Mouse (Mus musculus) liver, embryonic 18 days (tissue): Measurements from ENCODE around the gene Cep295nl. TPM values are rescaled to one million over a fixed set of nuclear protein-coding genes. Genes with fewer than 3 reads are reported as not detected.

Experiments
- polyA plus RNA-seq: library from polyadenylated mRNA; depleted of rRNA; stranded (reverse); fragments of >200 nt; gene quantifications from 2 replicates; pipeline ENCODE4 v1.2.3, GENCODE M21; 2012; rRNA removed

Cep295nl gene
- 0.02 TPM in 2 replicates for polyA plus RNA-seq

DNA sequence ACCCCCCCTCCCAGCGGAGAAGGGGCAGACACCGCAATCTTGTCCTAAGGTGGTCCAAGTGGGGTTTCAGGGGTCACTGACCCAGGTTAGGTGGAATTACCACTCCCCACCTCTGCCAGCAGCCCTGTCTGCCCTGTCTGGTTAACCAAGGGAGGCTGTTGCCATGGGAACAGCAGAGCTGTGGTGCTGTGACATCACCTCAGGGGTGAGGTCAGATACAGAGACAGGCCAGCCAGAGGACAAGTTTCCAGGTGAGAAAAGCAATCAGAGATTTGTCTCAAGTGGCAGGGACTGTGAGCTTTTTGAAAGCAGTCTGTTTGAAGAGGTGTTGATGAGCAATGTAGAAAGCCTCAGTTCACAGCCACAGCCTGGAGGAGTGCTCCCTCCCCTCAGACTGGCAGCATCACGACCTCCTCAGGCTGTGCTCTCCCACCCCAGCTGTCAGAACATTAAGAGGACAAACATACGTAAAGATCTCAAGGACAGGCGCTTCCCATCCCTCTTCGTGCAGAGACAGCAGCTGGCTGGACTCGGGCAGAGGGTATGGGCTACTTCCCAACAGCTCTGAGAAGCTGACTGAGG, at the start of gene Cep295nl:
Gene Cep295nl (minus strand): TSS at position 101 of the 582 bp plus-strand sequence.

DNA sequence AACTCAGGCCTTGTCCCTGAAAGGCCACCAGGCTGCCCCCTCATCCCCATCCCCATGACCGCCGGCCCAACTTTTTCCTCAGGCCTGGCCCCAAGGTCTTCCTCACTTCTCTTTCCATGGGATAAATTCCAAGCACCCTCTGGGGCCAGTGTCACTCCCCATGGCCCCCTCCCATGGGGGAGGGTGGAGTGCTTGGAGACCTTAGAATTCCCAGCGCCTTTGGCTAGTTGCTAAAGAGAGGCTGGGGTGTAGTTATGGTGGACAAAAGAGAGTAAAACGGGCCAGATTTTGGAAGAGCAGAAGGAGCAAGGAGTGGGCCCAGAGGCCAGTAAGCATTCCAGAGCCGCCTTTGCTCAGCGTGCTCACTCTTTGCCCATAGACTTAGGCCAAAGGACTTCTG, 13.3 kb upstream of the Cep295nl start, which contains the start of gene Timp2:
Gene Timp2 (minus strand): TSS at position 101 of the 400 bp plus-strand sequence.

DNA sequence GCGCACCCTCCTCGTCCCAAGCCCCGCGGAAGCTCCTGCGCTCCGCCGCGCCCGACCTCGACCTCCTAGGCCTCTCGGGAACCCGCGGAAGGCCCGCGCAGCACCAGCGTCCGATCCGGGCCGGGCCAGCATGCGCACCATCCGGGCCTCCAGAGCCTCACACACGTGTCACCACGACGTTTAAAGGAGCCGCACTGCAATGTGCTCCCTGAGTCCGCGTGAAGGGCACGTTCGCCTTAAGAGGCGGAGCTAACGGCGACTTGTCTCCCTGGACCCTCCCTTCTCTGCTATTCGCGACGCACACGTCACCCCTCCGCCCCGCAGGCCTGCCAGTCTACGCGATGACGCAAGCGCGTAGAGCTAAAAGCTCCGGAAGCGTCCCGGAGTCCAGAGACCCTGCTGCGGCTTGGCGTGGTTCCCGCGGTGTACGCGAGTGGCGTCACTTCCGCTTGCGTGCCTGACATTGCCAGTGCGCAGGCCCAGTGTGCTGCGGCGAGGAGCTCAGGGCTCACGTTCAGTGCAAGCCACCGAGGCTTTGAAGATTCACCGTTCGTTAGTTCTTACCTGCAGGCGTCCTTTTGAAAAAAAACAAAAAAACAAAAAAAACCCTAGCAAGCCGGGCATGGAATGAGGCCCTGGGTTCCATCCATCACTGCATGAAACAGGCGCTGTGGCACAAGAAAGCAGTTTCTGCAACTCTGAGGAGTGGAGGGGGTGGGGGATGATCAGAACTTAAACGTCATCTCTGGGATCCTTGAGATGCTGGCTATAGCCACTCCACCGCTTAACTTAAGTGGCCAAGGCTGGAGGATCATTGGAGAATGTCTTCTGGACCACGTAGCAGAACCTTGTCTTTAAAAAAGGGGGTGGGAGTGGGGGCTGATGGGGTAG, 52.1 kb downstream of the Cep295nl start, which contains the start of gene Usp36:
Gene Usp36 (minus strand): TSS at position 246 of the 891 bp plus-strand sequence.

Other genes starting within 250 kb of the Cep295nl start
- gene Dnah17, start 211.9 kb downstream of the Cep295nl start, polyA plus RNA-seq = 1.7 and 3.0 TPM in 2 replicates
- gene Cyth1, start 93.9 kb downstream of the Cep295nl start, polyA plus RNA-seq = 7.2 TPM in 2 replicates
- gene Usp36, start 52.3 kb downstream of the Cep295nl start, polyA plus RNA-seq = 3.8 and 5.6 TPM in 2 replicates
- gene Timp2, start 13.2 kb upstream of the Cep295nl start, polyA plus RNA-seq = 7.5 and 8.4 TPM in 2 replicates
- gene Lgals3bp, start 59.6 kb upstream of the Cep295nl start, polyA plus RNA-seq = 112 and 135 TPM in 2 replicates
- 9.1 and 9.7 TPM in 2 replicates for gene Cant1, start 76.6 kb upstream of the Cep295nl start, polyA plus RNA-seq
- 2.6 and 2.9 TPM in 2 replicates for gene C1qtnf1, start 85.7 kb upstream of the Cep295nl start, polyA plus RNA-seq
- 3.7 and 4.1 TPM in 2 replicates for gene Engase, start 134.3 kb upstream of the Cep295nl start, polyA plus RNA-seq